Mouse (Mus musculus) ES-E14 (cell line): Measurements from ENCODE around the gene Col13a1.

Source experiments
- CHD2 ChIP-seq: IDR thresholded peaks from 2 replicates; pipeline ENCODE4 v1.6.1; 2014; ENCODE audit warnings: mild to moderate bottlenecking, low read depth, low read length, inconsistent platforms
- HCFC1 ChIP-seq: IDR thresholded peaks from 2 replicates; pipeline ENCODE4 v1.6.1; 2012; ENCODE audit warnings: low read length, inconsistent platforms, borderline replicate concordance; ENCODE audit not compliant: insufficient read depth
- MAFK ChIP-seq: IDR thresholded peaks from 2 replicates; pipeline ENCODE4 v1.6.1; 2014; ENCODE audit warnings: mild to moderate bottlenecking, low read depth, low read length, inconsistent platforms; ENCODE audit not compliant: insufficient read depth
- ZC3H11A ChIP-seq: IDR thresholded peaks from 2 replicates; pipeline ENCODE4 v1.6.1; 2012; ENCODE audit warnings: low read depth, mild to moderate bottlenecking, inconsistent platforms, low read length, borderline replicate concordance
- ZNF384 ChIP-seq: IDR thresholded peaks from 2 replicates; pipeline ENCODE4 v1.6.1; 2012; ENCODE audit warnings: low read depth, low read length, inconsistent platforms

DNA sequence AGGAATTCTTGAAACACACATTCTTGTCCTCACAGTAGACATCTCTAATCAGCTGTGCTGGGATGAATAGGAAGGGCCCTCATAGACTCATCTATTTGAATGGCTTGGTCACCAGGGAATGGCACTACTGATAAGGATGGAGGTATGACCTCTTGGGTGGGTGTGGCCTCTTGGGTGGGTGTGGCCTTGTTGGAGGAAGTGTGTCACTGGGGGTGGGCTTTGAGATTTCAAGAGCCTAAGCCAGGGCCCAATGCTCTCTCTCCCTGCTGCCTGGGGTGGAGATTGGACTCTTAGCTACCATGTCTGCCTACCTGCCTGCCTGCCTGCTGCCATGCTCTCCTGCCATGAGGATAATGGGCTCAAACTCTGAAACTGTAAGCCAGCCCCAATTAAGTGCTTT lies 53.2 kb downstream of the Col13a1 start:
- TF ChIP-seq ZNF384 (no peak), ZC3H11A (no peak), CHD2 (no peak), HCFC1 (no peak), MAFK (no peak)
